ENCODE assay signal across 7 mouse cellular contexts in the genomic region with DNA sequence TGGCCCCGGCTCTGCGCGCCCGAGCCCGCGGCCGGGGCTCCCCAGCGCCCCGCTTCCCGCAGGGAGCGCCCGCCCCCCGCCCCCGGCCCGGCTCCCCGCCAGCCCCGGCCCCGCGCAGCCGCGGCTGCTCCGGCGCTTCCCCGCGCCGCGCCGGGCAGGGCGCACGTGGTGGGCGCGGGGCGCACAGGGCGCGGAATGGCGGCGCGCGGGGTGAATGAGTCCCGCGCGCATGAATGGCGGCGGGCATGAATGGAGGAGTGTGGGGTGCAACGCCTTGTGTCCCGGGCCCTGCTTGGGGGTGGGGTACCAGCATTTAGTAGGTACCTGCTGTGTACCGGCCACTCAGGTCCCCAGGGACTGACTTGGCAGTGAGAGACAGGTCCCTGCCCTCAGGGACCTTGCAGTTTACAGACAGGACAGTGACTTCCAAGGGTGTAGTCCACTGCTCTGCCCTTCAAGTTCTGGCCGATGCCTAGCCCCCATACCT. TPM values are rescaled to one million over a fixed set of nuclear protein-coding genes. Genes with fewer than 3 reads are reported as not detected.
DNase-seq lines count a peak whose midpoint lies in the region; ATAC-seq and TF ChIP-seq lines count a peak whose summit lies in the region.

Begain (minus strand) TSS at position 51 of the 487 bp plus-strand sequence.

- no peak for TF ChIP-seq CTCF in lung, adult 2 months (IDR thresholded peaks at IDR 0.05; ENCODE audit: insufficient read depth, low read length)

- peak; percentile 13 for ATAC-seq in liver, embryonic 12.5 days
- ATAC-seq in stomach, embryonic 15.5 days (ENCODE audit: insufficient read depth, low FRiP score, low read depth), result peak; percentile 37

- no peak for DNase-seq in lung, adult 2 months
- DNase-seq in lung, adult 18-20 months, result no peak
- peak; percentile 35 for DNase-seq in hindbrain, embryonic 10.5 days (ENCODE audit: low spot score)
- DNase-seq in cerebellum, adult 9-11 months, result no peak

- no peaks in the 10 kb centered on the region for H3K9me3 ChIP-seq in hindbrain, embryonic 10.5 days
- no peaks in the 10 kb centered on the region for H3K9me3 ChIP-seq in liver, embryonic 12.5 days (replicated peaks)
- H3K9me3 ChIP-seq in stomach, embryonic 15.5 days, result no peaks in the 10 kb centered on the region

- peak within 1 kb of the TSS; percentile 32; the same call in 1 of the 2 replicates for H3K9ac ChIP-seq in liver, embryonic 12.5 days
- peak within 1 kb of the TSS; percentile 53 for H3K9ac ChIP-seq in stomach, embryonic 15.5 days

- no peaks in the 10 kb centered on the region for H3K4me1 ChIP-seq in lung, adult 2 months (ENCODE audit: control insufficient read depth, insufficient read depth, low read length)
- H3K4me1 ChIP-seq in brown adipose tissue, adult 24 weeks (ENCODE audit: control insufficient read depth, insufficient read depth, insufficient read length, low read length), result no peaks in the 10 kb centered on the region
- H3K4me1 ChIP-seq in hindbrain, embryonic 10.5 days (replicated peaks), result peaks cover 21% of the 10 kb centered on the region
- H3K4me1 ChIP-seq in liver, embryonic 12.5 days, result no peaks in the 10 kb centered on the region
- peaks cover 8% of the 10 kb centered on the region for H3K4me1 ChIP-seq in stomach, embryonic 15.5 days

- H3K36me3 ChIP-seq in hindbrain, embryonic 10.5 days, result no peaks in the 10 kb centered on the region
- H3K36me3 ChIP-seq in liver, embryonic 12.5 days, result no peaks in the 10 kb centered on the region
- no peaks in the 10 kb centered on the region for H3K36me3 ChIP-seq in stomach, embryonic 15.5 days

- no peak within 1 kb of the TSS for H3K27ac ChIP-seq in brown adipose tissue, adult 24 weeks (replicated peaks; ENCODE audit: low read depth, low read length)
- peak within 1 kb of the TSS; percentile 90 for H3K27ac ChIP-seq in hindbrain, embryonic 10.5 days
- no peak within 1 kb of the TSS for H3K27ac ChIP-seq in liver, embryonic 12.5 days
- H3K27ac ChIP-seq in stomach, embryonic 15.5 days, result no peak within 1 kb of the TSS

- peak within 1 kb of the TSS; percentile 72 for H3K4me2 ChIP-seq in liver, embryonic 12.5 days
- peak within 1 kb of the TSS; percentile 73 for H3K4me2 ChIP-seq in stomach, embryonic 15.5 days

- H3K4me3 ChIP-seq in lung, adult 2 months (replicated peaks; ENCODE audit: extremely low read depth, low read depth, low read length), result peak within 1 kb of the TSS; percentile 5
- H3K4me3 ChIP-seq in brown adipose tissue, adult 24 weeks (ENCODE audit: insufficient read depth, low read depth, low read length), result peak within 1 kb of the TSS; percentile 51
- H3K4me3 ChIP-seq in hindbrain, embryonic 10.5 days, result peak within 1 kb of the TSS; percentile 66
- peak within 1 kb of the TSS; percentile 51 for H3K4me3 ChIP-seq in liver, embryonic 12.5 days
- H3K4me3 ChIP-seq in stomach, embryonic 15.5 days (replicated peaks), result peak within 1 kb of the TSS; percentile 48

- TF ChIP-seq POLR2A in lung, adult 2 months (IDR thresholded peaks at IDR 0.05; ENCODE audit: borderline replicate concordance, extremely low read depth, low read depth, low read length), result no peak

- 3% methylated on average over 40 of the region's 48 CpGs for WGBS in lung, adult 2 months
- WGBS in hindbrain, embryonic 10.5 days, result 1% methylated on average over 43 of the region's 48 CpGs
- WGBS in liver, embryonic 12.5 days (ENCODE audit: insufficient replicate concordance), result 8% methylated on average over 31 of the region's 48 CpGs
- 2% methylated on average over 35 of the region's 48 CpGs for WGBS in stomach, embryonic 15.5 days

- peaks cover 36% of the 10 kb centered on the region for H3K27me3 ChIP-seq in hindbrain, embryonic 10.5 days (ENCODE audit: insufficient read depth, poor library complexity, severe bottlenecking)
- peaks cover 55% of the 10 kb centered on the region for H3K27me3 ChIP-seq in liver, embryonic 12.5 days (replicated peaks)
- 0 out of 2 replicates have a peak, but pooled peaks cover 5% of the 10 kb centered on the region for H3K27me3 ChIP-seq in stomach, embryonic 15.5 days (replicated peaks)

RNA-seq across cellular contexts. Expression of gene Begain, which starts in this region (rescaled TPM):
- 7.1 and 8.3 TPM in 2 replicates for polyA plus RNA-seq in lung, adult 2 months (2012; rRNA removed)
- polyA plus RNA-seq in brown adipose tissue, adult 24 weeks (2012; ENCODE audit: insufficient read depth, insufficient read length, missing spikeins), result 0.40 TPM in 1 of 2 replicates, not detected in the other
- 6.0 and 16.2 TPM in 2 replicates for polyA plus RNA-seq in hindbrain, embryonic 10.5 days (2016; fragmentation: Nextera tagmentation; extraction: Ambion mirVana)
- 1.9 and 2.2 TPM in 2 replicates for polyA plus RNA-seq in liver, embryonic 12.5 days (2016; fragmentation: Nextera tagmentation; extraction: Ambion mirVana)
- 9.8 and 12.6 TPM in 2 replicates for polyA plus RNA-seq in stomach, embryonic 15.5 days (2015; fragmentation: Nextera tagmentation; extraction: Ambion mirVana)

Comparison
In these comparisons a context has a peak if more than half of its experiments do, and no peak if none do; other contexts are left out.
1. H3K4me3 ChIP-seq: peak in every context shown above with its lines; median percentile 66 in hindbrain, embryonic 10.5 days; 51 in brown adipose tissue, adult 24 weeks; 51 in liver, embryonic 12.5 days; 48 in stomach, embryonic 15.5 days; 5 in lung, adult 2 months.